Mouse (Mus musculus) megakaryocyte, embryonic 14.5 days (primary cell): Measurements from ENCODE around the gene Ippk. TPM values are rescaled to one million over a fixed set of nuclear protein-coding genes. Genes with fewer than 3 reads are reported as not detected.
A peak's percentile ranks its signal among the peaks of the same experiment; 100 is the strongest.

ENCODE experiments used
- H3K27me3 ChIP-seq: replicated peaks from 2 replicates; pipeline ENCODE3; 2012; ENCODE audit warnings: inconsistent platforms
- H3K36me3 ChIP-seq: replicated peaks from 2 replicates; pipeline ENCODE3; 2012; ENCODE audit warnings: low read length, inconsistent platforms, mixed read lengths
- H3K4me1 ChIP-seq: 2 replicates; pipeline ENCODE4 v1.6.1; 2012; ENCODE audit warnings: inconsistent platforms
- H3K4me3 ChIP-seq: replicated peaks from 2 replicates; pipeline ENCODE3; 2012; ENCODE audit warnings: moderate library complexity, mild to moderate bottlenecking, inconsistent platforms
- H3K9me3 ChIP-seq: 2 replicates; pipeline ENCODE4 v1.6.1; 2012; ENCODE audit warnings: inconsistent platforms
- FLI1 ChIP-seq: IDR thresholded peaks from 2 replicates; pipeline ENCODE4 v1.6.1; 2012; ENCODE audit warnings: low read length, inconsistent platforms, mixed read lengths
- GATA1 ChIP-seq: IDR thresholded peaks from 3 replicates; pipeline ENCODE4 v1.6.1; 2012; ENCODE audit warnings: mixed read lengths, low read length, inconsistent platforms, borderline replicate concordance
- polyA plus RNA-seq: library from polyadenylated mRNA; stranded (reverse); fragments of >175 nt; gene quantifications from 2 replicates; pipeline ENCODE4 v1.2.3, GENCODE M21; 2012; ENCODE audit warnings: low replicate concordance; ENCODE audit not compliant: insufficient read depth

Ippk gene
- polyA plus RNA-seq = 1.4 TPM in 1 of 2 replicates, not detected in the other

DNA sequence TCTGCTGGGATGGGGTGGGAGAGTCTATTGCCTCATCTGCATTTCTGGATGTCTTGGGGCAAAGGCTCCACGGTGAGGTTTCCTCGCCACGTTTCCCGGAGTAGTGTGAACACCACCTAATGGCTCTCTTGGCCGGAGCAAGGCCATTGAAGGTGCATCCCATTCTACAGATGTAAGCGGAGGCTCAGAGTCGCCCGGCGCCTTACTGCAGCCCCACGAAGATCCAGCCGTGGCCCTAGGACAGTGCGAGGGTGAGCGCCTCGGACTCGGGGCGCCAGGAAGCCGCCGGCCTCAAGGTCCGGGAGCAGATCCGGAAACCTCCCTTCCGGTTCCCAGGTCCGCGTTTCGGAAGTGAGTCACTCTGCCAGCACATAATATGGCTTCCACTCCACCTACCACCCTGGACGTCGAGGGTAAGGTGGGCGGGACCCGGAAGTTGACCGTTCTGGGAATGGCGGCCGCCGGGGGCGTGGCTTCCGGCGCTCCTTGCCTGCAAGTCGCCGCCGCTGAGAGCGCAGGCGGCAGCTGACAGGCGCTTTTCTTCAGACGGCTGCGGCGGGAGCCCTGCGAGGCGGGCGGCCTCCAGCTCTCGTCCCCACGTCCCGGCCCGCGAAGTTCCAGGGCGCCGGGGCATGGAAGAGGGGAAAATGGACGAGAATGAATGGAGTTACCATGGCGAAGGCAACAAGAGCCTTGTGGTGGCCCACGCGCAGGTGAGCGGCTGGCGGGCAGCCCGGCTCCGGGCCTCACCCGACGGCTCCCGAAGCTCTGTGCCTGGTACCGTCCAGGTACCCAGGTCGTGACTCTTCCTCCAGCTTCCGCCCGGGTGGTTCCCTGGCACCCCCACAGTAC, at the start of gene Ippk:
Gene Ippk, plus strand, starts transcription at position 496 of the 852 bp plus-strand sequence.
- peak; percentile 94 for TF ChIP-seq FLI1
- TF ChIP-seq GATA1 = no peak
- H3K4me1 ChIP-seq = peaks cover 63% of the 10 kb centered on the region
- H3K4me3 ChIP-seq = peak within 1 kb of the TSS; percentile 97
- H3K27me3 ChIP-seq = no peaks in the 10 kb centered on the region
- H3K36me3 ChIP-seq = peaks cover 17% of the 10 kb centered on the region
- H3K9me3 ChIP-seq = peaks cover 6% of the 10 kb centered on the region; the same call in 1 of the 2 replicates

DNA sequence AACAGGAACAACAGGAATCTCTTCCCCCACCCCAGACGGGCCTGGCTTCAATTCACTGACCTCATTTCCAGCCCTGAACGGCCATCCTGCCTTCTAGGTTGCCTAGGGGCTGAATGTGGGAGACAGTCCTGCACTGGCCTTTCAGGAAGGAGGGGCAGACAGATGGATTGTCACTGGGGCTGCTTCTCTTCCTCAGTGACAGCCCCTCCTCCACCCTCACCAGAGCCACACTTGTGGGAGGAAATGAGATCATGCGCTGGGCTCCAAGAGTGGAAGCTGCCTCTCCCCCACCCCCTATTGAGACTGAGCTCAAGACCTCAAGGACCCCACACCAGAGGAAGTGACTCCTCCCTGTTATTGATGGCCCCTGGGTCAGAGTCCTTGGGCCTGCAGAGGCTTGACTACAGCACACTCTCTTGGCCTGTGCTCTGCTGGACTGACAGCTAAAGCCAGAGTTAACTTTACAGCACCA, 49.6 kb upstream of the Ippk start:
- no peaks in the 10 kb centered on the region for H3K27me3 ChIP-seq
- peak overlapping the region; percentile 79 for H3K4me3 ChIP-seq
- H3K4me1 ChIP-seq = peaks cover 100% of the 10 kb centered on the region
- peaks cover 90% of the 10 kb centered on the region for H3K36me3 ChIP-seq
- no peaks in the 10 kb centered on the region for H3K9me3 ChIP-seq
- TF ChIP-seq FLI1 (no peak), GATA1 (no peak)

DNA sequence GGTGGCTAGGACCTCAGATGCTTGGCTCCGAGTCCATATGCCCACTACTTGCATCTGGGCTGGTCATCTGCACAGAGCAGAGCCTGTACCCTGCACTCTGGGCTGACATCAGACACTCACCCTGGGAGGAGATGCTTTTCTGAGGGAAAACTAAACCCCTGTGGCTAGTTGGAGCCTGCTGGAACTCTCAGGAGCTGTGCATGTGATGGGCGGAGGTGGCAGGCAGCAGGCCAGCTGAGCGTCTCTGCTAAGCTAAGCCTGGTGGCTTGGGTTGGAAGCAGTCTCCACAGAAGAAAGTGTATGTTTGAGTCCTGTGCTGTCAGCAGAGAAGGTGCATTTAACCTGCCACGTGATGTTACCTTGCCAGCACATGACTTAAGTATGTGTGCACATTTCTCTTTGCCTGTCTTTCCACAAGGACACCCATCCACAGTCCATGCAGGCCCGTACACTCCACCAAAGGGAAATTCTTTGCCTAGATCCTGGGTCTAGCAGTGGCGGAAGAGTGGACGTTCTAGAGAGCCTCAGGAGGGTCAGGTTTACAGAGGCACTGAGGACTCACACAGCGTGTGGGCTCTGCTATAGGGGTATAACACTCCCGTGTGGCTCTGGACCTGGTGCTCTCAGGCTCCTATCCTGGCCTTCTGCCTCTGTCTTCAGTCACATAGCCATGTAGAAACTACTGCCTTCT, 48.5 kb upstream of the Ippk start:
- no peaks in the 10 kb centered on the region for H3K27me3 ChIP-seq
- H3K36me3 ChIP-seq = peaks cover 92% of the 10 kb centered on the region
- no peaks in the 10 kb centered on the region for H3K9me3 ChIP-seq
- H3K4me1 ChIP-seq = peaks cover 93% of the 10 kb centered on the region
- no peak for TF ChIP-seq FLI1
- no peak for TF ChIP-seq GATA1
- peak overlapping the region; percentile 79 for H3K4me3 ChIP-seq

GRCm38 (mm10) chr13:49374304-49374703, 46.7 kb upstream of the Ippk start:
- Histone ChIP-seq H3K4me3 (peak overlapping the region; percentile 4), H3K27me3 (no peaks in the 10 kb centered on the region), H3K9me3 (no peaks in the 10 kb centered on the region), H3K36me3 (peaks cover 92% of the 10 kb centered on the region), H3K4me1 (peaks cover 93% of the 10 kb centered on the region)
- TF ChIP-seq GATA1 = no peak
- TF ChIP-seq FLI1 = no peak

GRCm38 (mm10) chr13:49374730-49375129, 46.3 kb upstream of the Ippk start:
- Histone ChIP-seq H3K4me3 (peak overlapping the region; percentile 4), H3K4me1 (peaks cover 93% of the 10 kb centered on the region), H3K9me3 (no peaks in the 10 kb centered on the region), H3K27me3 (no peaks in the 10 kb centered on the region), H3K36me3 (peaks cover 92% of the 10 kb centered on the region)
- no peak for TF ChIP-seq FLI1
- TF ChIP-seq GATA1 = no peak

- no peak for TF ChIP-seq FLI1
- TF ChIP-seq GATA1 = no peak
- Histone ChIP-seq H3K27me3 (no peaks in the 10 kb centered on the region), H3K36me3 (peaks cover 98% of the 10 kb centered on the region)
Observed at GRCm38 (mm10) chr13:49377608-49378007, 43.4 kb upstream of the Ippk start.

GRCm38 (mm10) chr13:49379301-49379700, 41.7 kb upstream of the Ippk start:
- Histone ChIP-seq H3K4me1 (peaks cover 79% of the 10 kb centered on the region), H3K36me3 (peaks cover 100% of the 10 kb centered on the region), H3K27me3 (no peaks in the 10 kb centered on the region), H3K4me3 (no peak overlapping the region), H3K9me3 (no peaks in the 10 kb centered on the region)
- TF ChIP-seq FLI1 (no peak), GATA1 (no peak)

More at GRCm38 (mm10) chr13:49377608-49378007, 43.4 kb upstream of the Ippk start:
- Histone ChIP-seq H3K4me1 (peaks cover 82% of the 10 kb centered on the region), H3K4me3 (no peak overlapping the region), H3K9me3 (no peaks in the 10 kb centered on the region)

- Histone ChIP-seq H3K36me3 (peaks cover 100% of the 10 kb centered on the region), H3K4me3 (peak overlapping the region; percentile 38), H3K4me1 (peaks cover 75% of the 10 kb centered on the region), H3K27me3 (no peaks in the 10 kb centered on the region), H3K9me3 (no peaks in the 10 kb centered on the region)
- no peak for TF ChIP-seq FLI1
- TF ChIP-seq GATA1 = no peak
Observed at GRCm38 (mm10) chr13:49381230-49381629, 39.8 kb upstream of the Ippk start.

- no peaks in the 10 kb centered on the region for H3K9me3 ChIP-seq
- no peak for TF ChIP-seq FLI1
- TF ChIP-seq GATA1 = no peak
- peaks cover 94% of the 10 kb centered on the region for H3K36me3 ChIP-seq
- peaks cover 64% of the 10 kb centered on the region for H3K4me1 ChIP-seq
- H3K4me3 ChIP-seq = no peak overlapping the region
- H3K27me3 ChIP-seq = no peaks in the 10 kb centered on the region
Observed at GRCm38 (mm10) chr13:49382997-49383396, 38.1 kb upstream of the Ippk start.
